Mouse (Mus musculus): ENCODE results near the gene Acsbg2.

The Acsbg2 gene

DNA sequence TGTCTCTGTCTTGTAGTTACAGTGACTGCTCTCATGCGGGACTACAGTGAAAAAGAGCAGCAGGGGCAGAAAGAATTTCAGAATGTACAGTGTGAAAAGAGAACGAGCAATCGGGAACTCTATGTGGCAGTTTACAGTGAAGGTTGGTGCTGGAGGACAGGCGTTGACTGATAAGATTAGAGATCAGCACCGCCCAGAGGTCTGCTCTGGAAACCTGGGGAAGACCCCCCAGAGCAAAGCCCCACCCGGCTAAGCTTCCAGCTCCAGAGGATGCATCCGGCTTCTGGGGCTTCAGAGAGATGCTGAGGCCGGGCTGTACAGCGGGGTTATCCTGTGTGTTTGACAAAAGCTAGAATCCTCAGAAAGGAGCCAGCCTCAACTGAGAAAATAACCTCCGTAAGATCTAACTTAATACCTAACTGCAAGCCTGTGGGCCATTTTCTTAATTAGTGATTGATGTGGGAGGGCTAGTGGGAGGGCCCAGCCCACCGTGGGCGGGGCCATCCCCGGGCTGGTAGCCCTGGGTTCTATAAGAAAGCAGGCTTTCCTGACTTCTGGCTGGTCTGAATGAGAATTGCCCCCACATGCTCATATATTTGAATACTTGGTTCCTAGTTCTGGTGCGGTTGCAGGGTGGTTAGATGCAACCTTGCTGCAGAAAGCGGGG is 3.8 kb downstream of the Acsbg2 start:
- DNase-seq: no peak

GRCm38 (mm10) chr17:56869481-56869977 is 4.7 kb downstream of the Acsbg2 start:
- DNase-seq: no peak

DNA sequence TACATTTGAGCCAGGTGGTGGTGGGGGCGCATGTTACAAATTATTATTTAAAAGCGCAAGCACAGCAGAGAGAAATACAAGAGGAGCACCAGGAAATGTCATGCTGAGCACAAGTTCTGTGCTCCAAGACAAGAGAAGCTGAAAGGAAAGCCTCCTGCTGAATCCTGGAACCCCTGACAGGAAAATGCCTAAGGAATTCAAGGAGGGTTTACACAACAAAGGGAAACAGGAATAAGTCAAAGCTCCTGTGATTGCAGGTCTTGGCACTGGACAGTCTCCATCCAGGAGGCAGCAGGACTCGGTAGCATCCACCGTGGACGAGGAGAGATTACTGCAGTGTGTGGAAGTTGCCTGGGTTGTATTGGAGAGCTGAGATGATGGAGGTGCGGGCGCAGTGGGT is 8.2 kb downstream of the Acsbg2 start:
- DNase-seq: no peak

DNA sequence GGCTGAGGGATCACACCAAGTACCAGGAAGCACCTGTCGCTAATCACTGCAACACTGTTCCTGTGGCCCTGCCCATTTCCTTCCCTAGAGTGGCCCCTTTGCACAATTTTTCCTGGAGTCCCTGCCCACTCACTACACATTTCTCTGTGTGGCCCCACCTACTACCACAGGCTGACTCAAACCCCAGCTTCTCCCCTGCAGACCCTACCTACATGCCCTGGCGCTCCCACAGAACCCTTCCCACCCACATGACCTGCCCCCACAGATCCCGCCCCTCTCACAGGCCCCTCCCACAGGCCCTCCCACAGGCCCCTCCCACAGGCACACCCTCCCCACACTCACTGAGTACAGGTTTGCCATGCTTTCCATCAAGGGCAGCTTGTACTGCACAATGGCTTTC is 13.1 kb downstream of the Acsbg2 start:
- peak in 1 of 2 experiments; percentile 16 for DNase-seq

DNA sequence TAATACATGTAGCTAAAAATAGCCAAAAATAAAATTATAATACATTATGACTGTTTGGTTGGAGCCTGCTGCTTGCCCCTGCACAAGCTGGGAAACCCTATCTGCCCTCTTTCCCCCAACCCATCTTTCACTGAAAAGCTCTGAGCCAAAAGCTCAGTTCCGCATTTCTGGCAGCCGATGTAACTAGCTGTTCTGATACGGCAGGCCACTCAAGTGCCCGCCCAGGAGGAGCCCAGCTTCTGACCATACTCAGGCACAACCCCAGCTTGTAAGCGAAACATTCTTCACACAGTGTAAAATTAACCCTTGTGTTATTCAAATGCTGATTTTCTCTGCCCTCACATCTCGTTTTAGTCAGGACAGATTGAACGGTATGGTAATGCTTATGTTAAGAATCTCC is 15.3 kb downstream of the Acsbg2 start:
- DNase-seq: peak; percentile 25 to 35

DNA sequence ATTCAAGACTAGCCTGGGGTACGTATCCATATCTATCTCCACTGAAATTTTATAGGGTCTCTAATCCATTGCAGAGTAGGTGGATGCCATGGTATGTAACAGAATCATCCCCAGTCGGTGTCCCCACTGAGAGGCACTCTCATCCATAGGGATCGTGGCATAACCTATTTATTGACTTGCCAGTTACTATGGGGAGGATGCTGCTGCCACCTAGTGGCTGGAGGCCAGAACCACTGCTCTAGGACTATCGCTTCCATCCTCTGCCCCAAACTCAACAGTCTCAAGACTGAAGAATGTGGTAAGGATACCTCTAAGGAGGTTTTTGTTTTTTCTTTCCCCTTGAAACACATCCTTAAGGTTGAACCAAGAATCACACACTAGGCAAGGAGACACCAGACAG is 16.0 kb downstream of the Acsbg2 start:
- peak; percentile 75 to 76 for DNase-seq

DNA sequence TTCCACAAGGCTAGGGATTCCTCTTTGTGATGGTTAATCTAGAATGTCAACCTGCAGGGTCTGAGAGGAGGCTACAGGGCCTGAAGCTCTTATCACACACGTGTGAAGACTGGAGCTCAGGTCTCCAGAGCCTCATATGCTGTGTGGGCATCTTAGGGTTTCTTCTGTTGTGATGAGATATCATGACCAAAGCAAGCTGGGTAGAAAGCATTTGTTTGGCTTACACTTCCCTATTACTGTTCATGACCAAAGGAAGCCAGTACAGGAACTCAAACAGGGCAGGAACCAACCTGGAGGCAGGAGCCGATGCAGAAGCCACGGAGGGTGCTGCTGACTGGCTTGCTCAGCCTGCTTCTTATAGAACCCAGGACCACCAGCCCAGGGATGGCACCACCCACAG is 18.8 kb downstream of the Acsbg2 start:
- DNase-seq: no peak

DNA sequence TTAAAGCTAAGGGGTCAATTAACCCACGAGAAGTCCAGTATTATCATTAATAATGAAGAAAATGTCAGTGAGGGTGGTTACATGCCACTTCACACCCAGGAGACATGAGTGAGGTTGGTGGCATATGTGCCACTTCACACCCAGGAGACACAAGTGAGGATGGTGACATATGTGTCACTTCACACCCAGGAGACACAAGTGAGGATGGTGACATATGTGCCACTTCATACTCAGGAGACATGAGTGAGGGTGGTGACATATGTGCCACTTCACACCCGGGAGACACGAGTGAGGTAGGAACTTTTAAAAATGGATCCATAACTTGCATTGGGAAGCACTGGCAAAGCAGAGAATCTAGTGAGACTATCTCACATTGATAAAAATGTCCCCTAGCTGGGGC is 23.1 kb downstream of the Acsbg2 start:
- DNase-seq: no peak

- no peak for DNase-seq
Observed at GRCm38 (mm10) chr17:56849710-56850109, 24.5 kb downstream of the Acsbg2 start.

- no peak for DNase-seq
Observed at GRCm38 (mm10) chr17:56848785-56849184, 25.5 kb downstream of the Acsbg2 start.

GRCm38 (mm10) chr17:56843678-56844077 is 30.6 kb downstream of the Acsbg2 start:
- no peak for DNase-seq

DNA sequence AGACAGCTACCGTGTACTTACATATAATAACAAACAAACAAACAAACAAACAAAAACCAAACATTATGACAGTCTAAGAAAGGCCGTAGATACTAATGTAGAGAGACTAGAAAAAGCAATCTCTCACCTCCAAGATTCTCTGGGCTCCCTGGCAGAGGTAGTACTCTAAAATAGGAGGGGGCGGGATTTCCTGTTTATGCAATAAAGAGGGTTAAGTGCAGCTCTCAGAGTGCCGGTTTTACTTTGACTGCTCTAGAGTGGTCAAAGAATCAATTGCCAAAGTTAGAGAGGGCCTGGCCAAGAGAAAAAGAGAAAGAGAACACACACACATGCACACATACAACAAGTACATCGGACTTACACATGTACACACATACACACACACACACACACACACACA is 32.1 kb downstream of the Acsbg2 start:
- no peak for DNase-seq

GRCm38 (mm10) chr17:56840524-56840923 is 33.7 kb downstream of the Acsbg2 start:
- no peak for DNase-seq

GRCm38 (mm10) chr17:56836336-56836735 is 37.9 kb downstream of the Acsbg2 start:
- DNase-seq: no peak

DNA sequence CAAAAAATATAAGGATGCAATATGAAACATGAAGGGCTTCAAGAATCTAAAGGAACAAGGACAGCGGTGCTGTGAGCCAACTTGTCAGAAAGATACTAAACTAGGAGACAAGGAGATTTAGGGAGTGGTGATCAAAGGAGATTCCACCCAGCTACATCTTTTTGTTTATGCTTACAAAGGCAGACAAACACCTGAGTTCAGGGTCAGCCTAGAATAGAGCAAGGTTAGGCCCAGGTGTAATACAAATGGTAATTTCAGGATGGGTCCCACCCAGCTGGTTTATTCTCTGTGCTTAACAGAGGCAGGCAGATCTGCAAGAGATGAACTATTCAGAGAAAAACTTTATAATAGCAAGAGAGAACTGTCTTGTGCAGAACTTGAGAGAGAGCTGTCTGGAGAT is 40.9 kb downstream of the Acsbg2 start:
- DNase-seq: no peak

DNA sequence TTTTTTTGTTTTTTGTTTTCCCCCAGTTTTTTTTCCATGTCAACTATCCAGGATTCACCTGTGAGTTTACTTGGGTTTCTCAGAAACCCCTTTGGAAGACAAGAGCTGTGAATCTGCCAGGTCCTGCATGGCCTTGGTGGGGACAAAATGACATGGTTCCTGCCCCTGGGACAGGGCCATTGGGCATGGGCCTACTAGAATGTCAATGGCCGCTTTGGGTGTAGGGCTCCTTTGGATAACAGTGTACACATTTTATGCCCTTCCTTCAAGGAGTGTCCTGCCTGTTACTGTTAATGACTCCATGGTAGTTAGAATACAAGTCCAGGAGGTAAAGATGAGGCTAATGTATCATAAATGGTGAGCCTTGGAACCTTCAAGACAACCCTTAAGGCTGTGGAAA is 41.3 kb downstream of the Acsbg2 start:
- no peak for DNase-seq

- DNase-seq: peak; percentile 99 to 100
Observed at GRCm38 (mm10) chr17:56831111-56831816, 43.0 kb downstream of the Acsbg2 start.

DNA sequence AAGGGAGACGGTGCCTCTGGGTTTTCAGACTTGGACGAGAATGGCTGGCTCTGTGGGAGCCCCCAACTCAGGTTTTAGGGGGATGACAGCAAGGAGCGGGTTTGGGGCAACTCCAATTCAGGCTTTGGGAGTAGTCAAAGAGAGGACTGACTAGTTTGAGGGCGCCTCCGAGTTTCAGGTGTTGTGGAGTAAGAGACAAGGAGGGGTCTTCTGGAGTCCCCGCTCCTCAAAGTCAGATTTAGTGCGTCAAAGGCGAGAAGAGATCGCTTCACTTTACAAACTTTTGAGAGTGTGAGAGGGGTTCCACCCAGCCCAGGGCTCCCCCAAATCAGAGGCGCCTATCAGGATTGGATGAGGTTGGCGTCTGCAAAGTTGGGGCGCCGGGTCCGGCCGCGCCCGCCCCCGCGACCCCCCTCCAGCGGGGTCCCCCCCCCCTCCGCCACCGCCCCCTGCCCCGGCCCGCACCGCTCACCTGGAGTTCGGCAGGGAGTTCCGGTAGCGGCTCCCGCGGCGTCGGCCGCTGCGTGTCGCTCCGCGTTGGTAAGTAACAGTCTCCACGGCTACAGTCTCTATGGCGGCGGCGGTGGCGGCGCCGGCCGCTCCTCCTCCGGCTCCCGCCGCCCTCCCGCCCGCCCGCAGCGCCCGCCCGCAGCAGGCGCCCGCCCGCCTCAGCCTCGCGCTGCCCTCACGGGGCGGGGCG is 43.7 kb downstream of the Acsbg2 start, which contains the start of gene Rfx2:
TSS of gene Rfx2 (minus strand) at position 603 of the 700 bp plus-strand sequence.
- no peak for DNase-seq

GRCm38 (mm10) chr17:56829795-56830194 is 44.5 kb downstream of the Acsbg2 start:
- DNase-seq: peak; percentile 48 to 57

- DNase-seq: no peak
Observed at GRCm38 (mm10) chr17:56829171-56829570, 45.1 kb downstream of the Acsbg2 start.

DNA sequence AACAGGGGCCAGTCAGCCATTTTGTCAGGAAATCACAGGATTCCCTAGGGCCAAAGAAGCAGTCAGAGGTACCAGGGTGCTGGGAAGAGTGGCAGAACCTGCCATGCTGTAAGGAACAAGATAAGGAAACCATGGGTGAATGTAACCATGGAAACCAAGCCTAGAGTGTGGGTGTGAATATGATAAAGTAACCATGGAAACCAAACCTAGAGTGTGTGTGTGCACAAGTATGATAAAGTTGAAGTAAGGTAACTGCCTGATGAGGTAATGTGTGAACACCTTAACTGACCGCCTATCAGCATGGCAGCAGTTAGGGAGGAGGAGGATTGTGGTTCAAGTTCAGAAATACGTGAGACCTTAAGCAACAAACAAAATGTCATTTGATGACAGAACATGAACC is 47.5 kb downstream of the Acsbg2 start:
- DNase-seq: no peak

DNA sequence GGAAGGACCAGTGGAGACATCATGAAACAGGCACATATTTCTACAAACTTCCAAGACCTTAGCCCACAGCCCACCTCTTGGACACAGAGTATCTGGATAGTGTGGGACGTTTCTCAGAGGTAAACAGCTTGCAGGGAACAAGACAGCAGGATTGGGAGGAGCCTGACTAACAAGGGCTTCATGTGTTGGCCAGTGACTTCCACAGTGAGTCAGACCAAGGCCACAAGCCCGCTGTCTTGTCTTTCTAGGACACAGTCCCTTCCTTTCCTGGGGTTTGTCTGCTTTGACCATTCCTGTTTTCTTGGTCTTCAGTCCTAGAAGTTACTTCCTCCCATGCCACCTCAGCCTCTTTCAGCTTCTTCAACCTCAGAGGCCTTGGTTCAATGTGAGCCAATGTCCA is 50.9 kb downstream of the Acsbg2 start:
- DNase-seq: no peak

DNA sequence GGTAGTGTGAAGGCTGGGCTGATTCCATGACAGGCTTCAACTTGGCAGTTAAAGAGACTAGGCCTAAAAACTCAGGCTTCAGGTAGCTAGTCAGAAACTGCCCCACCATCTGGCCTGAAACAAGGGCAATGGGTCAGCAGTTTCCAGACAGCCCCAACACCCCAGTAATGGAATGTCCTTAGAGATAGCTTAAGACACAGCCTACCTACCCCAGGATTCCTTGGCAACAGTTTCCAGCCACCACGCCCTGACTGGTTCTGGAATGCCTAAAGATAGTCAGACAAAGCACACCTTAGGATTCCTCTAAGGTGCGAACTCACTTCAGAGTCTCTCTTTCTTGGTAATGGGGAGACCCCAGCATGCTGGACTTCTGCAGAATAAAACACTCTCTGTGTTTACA is 51.9 kb downstream of the Acsbg2 start:
- no peak for DNase-seq

- DNase-seq: no peak
Observed at GRCm38 (mm10) chr17:56819694-56820111, 54.5 kb downstream of the Acsbg2 start.
